Mouse (Mus musculus) E14TG2a.4 (cell line): ENCODE measurements around the gene Mtg2.

ENCODE experiments used
- CTCF ChIP-seq: conservative IDR thresholded peaks from 2 replicates; pipeline ENCODE4 v1.5.1; 2014; ENCODE audit warnings: low read length
- POU5F1 ChIP-seq: IDR thresholded peaks from 2 replicates; pipeline ENCODE4 v1.6.1; 2014; ENCODE audit warnings: low read length, borderline replicate concordance

DNA sequence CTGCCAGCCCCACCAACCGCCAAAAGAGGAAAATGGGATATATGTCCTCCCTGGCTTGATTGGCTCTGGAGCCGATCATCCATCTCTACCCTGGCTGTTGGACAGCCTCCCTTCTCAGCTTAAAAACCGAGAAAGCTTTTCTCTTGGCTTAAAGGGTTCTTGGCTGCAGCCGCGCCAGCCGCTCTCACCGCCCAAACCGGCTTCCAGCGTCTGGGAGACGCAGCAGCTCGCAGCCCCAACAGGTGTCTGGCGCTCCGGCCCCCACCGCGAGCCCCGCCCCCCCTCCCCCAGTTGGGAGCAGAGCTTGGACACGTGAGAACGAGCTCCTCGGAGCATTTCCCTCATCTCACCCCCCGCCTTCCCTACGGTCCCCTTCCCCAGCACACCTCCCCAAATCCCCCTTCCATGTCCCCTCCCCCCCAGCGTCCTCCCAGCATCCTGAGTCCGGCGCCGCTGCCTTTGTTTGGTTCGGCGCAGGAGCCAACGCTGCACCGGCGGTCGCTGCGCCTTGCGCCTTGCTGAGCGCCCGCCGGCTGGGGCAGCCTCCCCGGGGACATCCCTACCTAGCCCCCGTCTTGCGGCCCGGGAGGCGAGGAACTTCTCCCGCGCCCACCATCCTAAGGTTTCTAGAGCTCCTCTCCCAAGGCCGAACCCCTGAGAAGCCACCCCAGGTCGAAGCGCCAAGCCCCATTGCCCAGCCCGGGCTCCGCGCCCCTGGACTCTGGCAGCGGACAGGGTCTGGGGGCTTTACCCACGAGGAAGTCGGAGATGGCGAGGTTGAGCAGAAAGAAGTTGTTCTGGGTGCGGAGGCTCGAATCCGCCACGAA, 33.0 kb downstream of the Mtg2 start:
- TF ChIP-seq CTCF (no peak), POU5F1 (no peak)
